Mouse (Mus musculus): ENCODE measurements around the gene Pan3. TPM values are rescaled to one million over a fixed set of nuclear protein-coding genes. Genes with fewer than 3 reads are reported as not detected.

The Pan3 gene
- polyA plus RNA-seq, 1 experiment from 2014 or later: 41.6 TPM

DNA sequence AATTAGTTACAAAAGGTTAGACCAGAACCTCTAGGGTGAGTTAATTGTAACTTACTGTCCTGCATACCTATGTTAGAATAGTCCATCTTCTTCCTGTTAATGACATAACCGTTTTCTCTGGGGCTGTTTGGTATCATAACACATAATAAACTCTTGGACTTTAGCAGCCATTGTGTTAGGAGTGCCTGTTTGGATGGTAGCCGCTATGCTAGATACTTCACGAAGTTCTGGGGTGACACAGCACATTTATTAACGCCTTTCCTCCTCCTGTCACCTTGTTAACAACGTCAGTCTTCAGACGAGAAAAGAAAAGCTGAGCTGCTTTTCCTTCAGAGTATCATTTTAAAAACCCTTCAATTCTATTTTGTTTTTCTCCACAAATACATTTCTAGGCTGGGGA, 59.3 kb downstream of the Pan3 start:
- H3K36me3 ChIP-seq: peaks cover 17% of the 10 kb centered on the region
- H3K9me3 ChIP-seq: no peaks in the 10 kb centered on the region
- ATAC-seq (ENCODE audit: extremely low read depth, insufficient number of reproducible peaks, low FRiP score, low TSS enrichment): no peak
- 61% methylated on average over 6 of the region's 6 CpGs for WGBS
- H3K4me1 ChIP-seq: peaks cover 27% of the 10 kb centered on the region
- H3K4me2 ChIP-seq: no peak overlapping the region
- no peaks in the 10 kb centered on the region for H3K27me3 ChIP-seq (replicated peaks)
- H3K4me3 ChIP-seq: no peak overlapping the region
- H3K9ac ChIP-seq: no peak overlapping the region
- no peak overlapping the region for H3K27ac ChIP-seq (replicated peaks)

DNA sequence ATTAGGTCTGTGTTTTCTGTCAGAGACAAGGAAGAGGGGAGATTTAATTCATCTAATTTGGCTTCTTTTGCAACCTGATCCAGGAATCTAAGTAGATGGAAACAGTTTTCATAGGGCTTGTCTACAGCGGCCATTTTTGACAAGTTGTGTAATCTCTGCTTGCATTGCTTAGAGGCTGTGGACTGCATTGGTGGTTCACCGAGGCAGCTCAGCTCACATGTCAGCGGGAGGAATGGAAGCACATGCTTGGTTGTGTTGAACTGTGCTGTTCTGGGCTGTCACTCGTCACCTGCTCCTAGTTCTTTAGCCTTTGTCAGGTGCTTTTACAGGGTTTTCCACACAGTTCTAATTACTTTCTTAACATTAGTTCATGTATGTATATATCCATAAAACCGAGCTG, 60.9 kb downstream of the Pan3 start:
- no peaks in the 10 kb centered on the region for H3K9me3 ChIP-seq
- H3K27me3 ChIP-seq (replicated peaks): no peaks in the 10 kb centered on the region
- H3K4me2 ChIP-seq: no peak overlapping the region
- WGBS: 69% methylated on average over 5 of the region's 5 CpGs
- no peak for ATAC-seq (ENCODE audit: extremely low read depth, insufficient number of reproducible peaks, low FRiP score, low TSS enrichment)
- no peak overlapping the region for H3K9ac ChIP-seq
- H3K4me1 ChIP-seq: peaks cover 38% of the 10 kb centered on the region
- peaks cover 21% of the 10 kb centered on the region for H3K36me3 ChIP-seq
- H3K27ac ChIP-seq (replicated peaks): no peak overlapping the region
- no peak overlapping the region for H3K4me3 ChIP-seq

GRCm38 (mm10) chr5:147492511-147492910, 62.5 kb downstream of the Pan3 start:
- Histone ChIP-seq H3K4me1 (peaks cover 38% of the 10 kb centered on the region), H3K27ac (replicated peaks) (no peak overlapping the region), H3K36me3 (peaks cover 21% of the 10 kb centered on the region), H3K9me3 (no peaks in the 10 kb centered on the region), H3K4me3 (no peak overlapping the region), H3K27me3 (replicated peaks) (no peaks in the 10 kb centered on the region), H3K4me2 (no peak overlapping the region), H3K9ac (no peak overlapping the region)
- no peak for ATAC-seq (ENCODE audit: extremely low read depth, insufficient number of reproducible peaks, low FRiP score, low TSS enrichment)
- 70% methylated on average over 3 of the region's 3 CpGs for WGBS

GRCm38 (mm10) chr5:147493205-147493604, 63.2 kb downstream of the Pan3 start:
- no peak for ATAC-seq (ENCODE audit: extremely low read depth, insufficient number of reproducible peaks, low FRiP score, low TSS enrichment)
- no peaks in the 10 kb centered on the region for H3K9me3 ChIP-seq
- H3K9ac ChIP-seq: 0 out of 2 replicates have a peak overlapping the region, but pooled peaks have one; percentile 33
- WGBS: 60% methylated on average over 1 of the region's 1 CpGs
- peaks cover 17% of the 10 kb centered on the region for H3K36me3 ChIP-seq
- no peak overlapping the region for H3K4me2 ChIP-seq
- no peak overlapping the region for H3K27ac ChIP-seq (replicated peaks)
- H3K27me3 ChIP-seq (replicated peaks): no peaks in the 10 kb centered on the region
- peaks cover 38% of the 10 kb centered on the region for H3K4me1 ChIP-seq
- no peak overlapping the region for H3K4me3 ChIP-seq

- no peak overlapping the region for H3K4me3 ChIP-seq
- peaks cover 38% of the 10 kb centered on the region for H3K4me1 ChIP-seq
- H3K27ac ChIP-seq (replicated peaks): no peak overlapping the region
- peaks cover 13% of the 10 kb centered on the region for H3K36me3 ChIP-seq
- no peaks in the 10 kb centered on the region for H3K27me3 ChIP-seq (replicated peaks)
- no peak for ATAC-seq (ENCODE audit: extremely low read depth, insufficient number of reproducible peaks, low FRiP score, low TSS enrichment)
- no peak overlapping the region for H3K4me2 ChIP-seq
- no peak overlapping the region for H3K9ac ChIP-seq
- H3K9me3 ChIP-seq: no peaks in the 10 kb centered on the region
- WGBS: 77% methylated on average over 8 of the region's 8 CpGs
Measured at GRCm38 (mm10) chr5:147493685-147494084, 63.7 kb downstream of the Pan3 start.

- WGBS: 74% methylated on average over 4 of the region's 4 CpGs
- Histone ChIP-seq H3K27me3 (replicated peaks) (no peaks in the 10 kb centered on the region), H3K27ac (replicated peaks) (0 out of 2 replicates have a peak overlapping the region, but pooled peaks have one; percentile 28), H3K4me3 (no peak overlapping the region), H3K4me1 (peaks cover 38% of the 10 kb centered on the region), H3K4me2 (no peak overlapping the region), H3K36me3 (peaks cover 6% of the 10 kb centered on the region), H3K9ac (no peak overlapping the region), H3K9me3 (no peaks in the 10 kb centered on the region)
- no peak for ATAC-seq (ENCODE audit: extremely low read depth, insufficient number of reproducible peaks, low FRiP score, low TSS enrichment)
Measured at GRCm38 (mm10) chr5:147494388-147494787, 64.4 kb downstream of the Pan3 start.

GRCm38 (mm10) chr5:147494791-147495376, 64.9 kb downstream of the Pan3 start:
- ATAC-seq (ENCODE audit: extremely low read depth, insufficient number of reproducible peaks, low FRiP score, low TSS enrichment): no peak
- 61% methylated on average over 10 of the region's 10 CpGs for WGBS

DNA sequence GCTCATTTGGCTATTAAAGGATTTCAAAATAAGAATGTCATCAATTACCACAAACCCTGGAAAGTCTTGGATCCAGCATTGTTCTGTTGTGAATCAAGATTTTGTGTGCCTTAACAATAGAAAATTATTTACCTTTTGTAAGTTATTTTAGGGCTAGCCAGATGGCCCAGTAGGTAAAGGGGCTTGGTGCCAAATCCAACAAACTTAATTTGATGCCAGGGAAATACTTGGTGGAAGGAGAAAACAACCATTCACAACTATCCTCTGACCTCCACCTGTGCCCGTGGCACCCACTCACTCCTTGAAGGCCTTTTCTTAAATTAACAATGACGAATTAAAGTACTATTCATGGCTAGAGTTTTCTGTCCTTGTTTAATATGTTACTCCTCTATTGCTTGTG, 66.0 kb downstream of the Pan3 start:
- 92% methylated on average over 2 of the region's 2 CpGs for WGBS
- Histone ChIP-seq H3K27me3 (replicated peaks) (no peaks in the 10 kb centered on the region), H3K4me1 (peaks cover 32% of the 10 kb centered on the region), H3K27ac (replicated peaks) (no peak overlapping the region), H3K36me3 (peaks cover 4% of the 10 kb centered on the region; the same call in 1 of the 2 replicates), H3K9ac (no peak overlapping the region), H3K9me3 (no peaks in the 10 kb centered on the region), H3K4me3 (no peak overlapping the region), H3K4me2 (no peak overlapping the region)
- ATAC-seq (ENCODE audit: extremely low read depth, insufficient number of reproducible peaks, low FRiP score, low TSS enrichment): no peak

More at GRCm38 (mm10) chr5:147494791-147495376, 64.9 kb downstream of the Pan3 start:
- H3K36me3 ChIP-seq: peaks cover 4% of the 10 kb centered on the region; the same call in 1 of the 2 replicates
- H3K9me3 ChIP-seq: no peaks in the 10 kb centered on the region
- H3K9ac ChIP-seq: no peak overlapping the region
- no peaks in the 10 kb centered on the region for H3K27me3 ChIP-seq (replicated peaks)
- no peak overlapping the region for H3K4me2 ChIP-seq
- H3K4me1 ChIP-seq: peaks cover 38% of the 10 kb centered on the region
- H3K27ac ChIP-seq (replicated peaks): 0 out of 2 replicates have a peak overlapping the region, but pooled peaks have one; percentile 28
- no peak overlapping the region for H3K4me3 ChIP-seq

- Histone ChIP-seq H3K9me3 (no peaks in the 10 kb centered on the region), H3K4me3 (no peak overlapping the region), H3K4me2 (no peak overlapping the region), H3K9ac (no peak overlapping the region), H3K4me1 (peaks cover 28% of the 10 kb centered on the region), H3K27me3 (replicated peaks) (no peaks in the 10 kb centered on the region), H3K36me3 (peaks cover 7% of the 10 kb centered on the region; the same call in 1 of the 2 replicates), H3K27ac (replicated peaks) (no peak overlapping the region)
- 83% methylated on average over 4 of the region's 4 CpGs for WGBS
- no peak for ATAC-seq (ENCODE audit: extremely low read depth, insufficient number of reproducible peaks, low FRiP score, low TSS enrichment)
Measured at GRCm38 (mm10) chr5:147496921-147497320, 67.0 kb downstream of the Pan3 start.

DNA sequence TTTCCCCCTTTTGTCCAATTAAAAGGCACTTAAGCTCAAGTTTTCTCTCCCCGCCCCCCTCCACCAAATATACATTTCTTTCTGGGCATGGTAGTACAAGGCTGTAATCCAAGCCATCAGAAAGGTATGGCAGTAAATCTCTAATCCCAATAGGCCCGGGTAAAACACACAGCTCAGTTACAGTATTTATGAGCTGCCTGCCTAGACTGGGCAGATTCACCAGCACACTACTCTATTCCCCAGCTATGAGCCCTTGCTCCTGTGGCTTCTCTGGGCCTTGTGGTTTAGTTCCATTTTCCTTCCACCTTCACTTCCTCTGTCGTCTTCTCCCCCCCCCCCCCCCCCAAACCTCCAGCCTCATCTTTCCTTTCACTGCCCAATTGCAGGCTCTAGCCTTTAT, 67.8 kb downstream of the Pan3 start:
- WGBS: 75% methylated on average over 2 of the region's 3 CpGs
- no peak for ATAC-seq (ENCODE audit: extremely low read depth, insufficient number of reproducible peaks, low FRiP score, low TSS enrichment)

DNA sequence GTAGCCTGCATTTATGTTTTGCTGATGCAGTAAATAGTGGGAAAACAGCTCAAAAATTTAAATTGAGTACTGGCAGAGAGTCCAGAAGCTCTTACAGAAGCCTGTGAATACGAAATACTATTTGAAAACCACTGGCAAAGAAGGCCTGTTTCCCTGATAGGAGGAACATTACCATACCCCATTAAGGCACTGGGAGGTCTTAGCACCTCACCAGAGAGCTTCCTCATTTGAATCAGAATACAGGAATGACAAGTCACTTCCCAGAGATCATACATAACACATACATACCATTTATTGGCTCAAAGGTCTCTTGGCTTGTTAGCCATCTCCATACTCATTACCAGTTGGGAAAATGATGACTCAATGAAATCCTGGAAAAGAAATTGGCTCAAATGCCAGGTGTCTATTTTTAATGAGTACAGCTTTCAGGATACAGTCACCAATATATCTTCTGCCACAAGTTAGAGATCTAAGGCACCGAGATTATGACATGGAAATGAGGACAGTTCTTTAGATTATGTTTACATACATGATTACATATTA, 71.6 kb downstream of the Pan3 start:
- Histone ChIP-seq H3K36me3 (peaks cover 9% of the 10 kb centered on the region; the same call in 1 of the 2 replicates), H3K9ac (no peak overlapping the region), H3K27me3 (replicated peaks) (no peaks in the 10 kb centered on the region), H3K4me2 (no peak overlapping the region), H3K9me3 (no peaks in the 10 kb centered on the region), H3K4me3 (no peak overlapping the region), H3K4me1 (peaks cover 4% of the 10 kb centered on the region; the same call in 1 of the 2 replicates), H3K27ac (replicated peaks) (no peak overlapping the region)
- ATAC-seq (ENCODE audit: extremely low read depth, insufficient number of reproducible peaks, low FRiP score, low TSS enrichment): no peak
- 87% methylated on average over 2 of the region's 2 CpGs for WGBS

More for the DNA sequence above, 67.8 kb downstream of the Pan3 start:
- Histone ChIP-seq H3K4me3 (no peak overlapping the region), H3K27ac (replicated peaks) (no peak overlapping the region), H3K4me2 (no peak overlapping the region), H3K4me1 (peaks cover 23% of the 10 kb centered on the region), H3K36me3 (peaks cover 7% of the 10 kb centered on the region; the same call in 1 of the 2 replicates), H3K9ac (no peak overlapping the region), H3K9me3 (no peaks in the 10 kb centered on the region), H3K27me3 (replicated peaks) (no peaks in the 10 kb centered on the region)

DNA sequence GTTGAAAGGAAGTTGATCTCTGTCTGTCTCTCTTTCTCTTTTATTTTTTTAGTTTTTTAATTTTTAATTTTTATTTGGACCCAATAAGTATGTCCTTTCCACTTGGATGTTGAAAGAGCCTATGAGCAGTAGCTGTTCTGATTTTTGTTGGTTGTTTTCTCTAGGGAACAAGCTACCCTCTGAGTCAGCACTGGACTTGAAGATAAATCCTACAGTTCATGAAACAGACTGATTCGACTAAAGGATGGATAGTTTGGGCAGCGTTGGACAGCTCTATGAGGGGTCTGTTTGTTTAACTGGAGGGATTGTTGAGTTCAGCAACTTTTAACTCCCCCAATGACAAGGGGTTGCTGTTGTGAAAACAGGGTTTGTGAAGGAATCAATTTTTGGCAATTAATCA, 73.0 kb downstream of the Pan3 start:
- Histone ChIP-seq H3K9ac (no peak overlapping the region), H3K36me3 (peaks cover 9% of the 10 kb centered on the region; the same call in 1 of the 2 replicates), H3K4me1 (peaks cover 7% of the 10 kb centered on the region), H3K27ac (replicated peaks) (no peak overlapping the region), H3K27me3 (replicated peaks) (no peaks in the 10 kb centered on the region), H3K9me3 (no peaks in the 10 kb centered on the region), H3K4me3 (no peak overlapping the region), H3K4me2 (no peak overlapping the region)
- no peak for ATAC-seq (ENCODE audit: extremely low read depth, insufficient number of reproducible peaks, low FRiP score, low TSS enrichment)
- WGBS: 65% methylated on average over 2 of the region's 2 CpGs

Data from heart, embryonic 13.5 days (tissue).